Mouse (Mus musculus) urinary bladder, postnatal 25 days (tissue): ENCODE results near the gene Cldn12.

Experiments
- DNase-seq: peaks from one replicate; pipeline ENCODE4 v3.0.0; 2022; ENCODE audit warnings: low spot score

Gene Cldn12

GRCm38 (mm10) chr5:5514196-5515076, at the start of gene Cldn12:
Gene Cldn12, minus strand, starts transcription at chr5:5514958.
- peak; percentile 94 for DNase-seq

GRCm38 (mm10) chr5:5562435-5562834, 47.7 kb upstream of the Cldn12 start:
- no peak for DNase-seq

GRCm38 (mm10) chr5:5561041-5561706, 46.4 kb upstream of the Cldn12 start:
- no peak for DNase-seq

- no peak for DNase-seq
These were observed 45.0 kb upstream of the Cldn12 start for GRCm38 (mm10) chr5:5559798-5560197.

GRCm38 (mm10) chr5:5559079-5559740, 44.5 kb upstream of the Cldn12 start, which contains the start of gene Gtpbp10:
Gene Gtpbp10, minus strand, starts transcription at chr5:5559538.
- peak; percentile 94 for DNase-seq

GRCm38 (mm10) chr5:5551110-5551509, 36.4 kb upstream of the Cldn12 start:
- no peak for DNase-seq

- no peak for DNase-seq
These were observed 25.6 kb upstream of the Cldn12 start for GRCm38 (mm10) chr5:5540385-5540784.

- no peak for DNase-seq
These were observed 25.0 kb upstream of the Cldn12 start for GRCm38 (mm10) chr5:5539771-5540170.

GRCm38 (mm10) chr5:5536131-5536530, 21.4 kb upstream of the Cldn12 start:
- no peak for DNase-seq

- DNase-seq, result no peak
These were observed 19.1 kb upstream of the Cldn12 start for GRCm38 (mm10) chr5:5533656-5534420.

GRCm38 (mm10) chr5:5515411-5515810, 653 bp upstream of the Cldn12 start:
- DNase-seq, result no peak

- DNase-seq, result no peak
These were observed 3.4 kb downstream of the Cldn12 start for GRCm38 (mm10) chr5:5511401-5511800.

- no peak for DNase-seq
These were observed 3.8 kb downstream of the Cldn12 start for GRCm38 (mm10) chr5:5510989-5511388.

- DNase-seq, result no peak
These were observed 4.4 kb downstream of the Cldn12 start for GRCm38 (mm10) chr5:5510304-5510887.

GRCm38 (mm10) chr5:5508231-5508630, 6.5 kb downstream of the Cldn12 start:
- DNase-seq, result no peak

- peak; percentile 58 for DNase-seq
These were observed 7.0 kb downstream of the Cldn12 start for GRCm38 (mm10) chr5:5507701-5508225.

GRCm38 (mm10) chr5:5504456-5504855, 10.3 kb downstream of the Cldn12 start:
- DNase-seq, result no peak

- DNase-seq, result no peak
These were observed 11.4 kb downstream of the Cldn12 start for GRCm38 (mm10) chr5:5503381-5503780.

GRCm38 (mm10) chr5:5501583-5501982, 13.2 kb downstream of the Cldn12 start:
- DNase-seq, result no peak

- DNase-seq, result no peak
These were observed 18.4 kb downstream of the Cldn12 start for GRCm38 (mm10) chr5:5496393-5496792.

GRCm38 (mm10) chr5:5495042-5495441, 19.7 kb downstream of the Cldn12 start:
- DNase-seq, result no peak
